Mouse (Mus musculus) bone marrow, adult 2 months (tissue): ENCODE results near the gene Cpvl.

Experiments
- CTCF ChIP-seq: fragments of 200-500 bp; IDR thresholded peaks from 2 replicates; pipeline ENCODE4 v1.5.1; 2011; ENCODE audit warnings: low read length, control low read depth; ENCODE audit not compliant: control insufficient read depth, insufficient read depth
- POLR2A ChIP-seq: fragments of 200-500 bp; IDR thresholded peaks from 2 replicates; pipeline ENCODE4 v1.6.1; 2011; ENCODE audit warnings: low read depth, mild to moderate bottlenecking, control low read depth, low read length, borderline replicate concordance; ENCODE audit not compliant: control insufficient read depth

DNA sequence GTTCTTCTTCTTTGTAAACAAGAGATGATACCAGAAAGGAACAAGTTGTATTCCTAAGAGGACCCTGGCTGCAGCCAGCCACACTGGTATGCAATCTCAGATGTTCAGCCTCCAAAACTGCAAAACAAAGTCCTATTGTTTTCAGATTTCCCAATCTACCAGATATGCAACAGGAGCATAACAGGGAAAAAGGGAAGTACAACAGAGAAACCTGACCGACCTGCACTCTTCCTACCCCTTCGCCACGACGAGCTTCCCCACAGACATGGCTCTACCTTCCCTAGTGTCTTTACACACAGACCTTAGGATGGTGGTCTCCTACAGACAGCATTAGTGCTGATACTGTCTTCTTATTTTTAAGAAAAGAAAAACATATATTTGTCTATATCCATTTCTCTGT, 72.9 kb downstream of the Cpvl start:
- TF ChIP-seq POLR2A (no peak), CTCF (no peak)
